Mouse (Mus musculus) stomach, embryonic 14.5 days (tissue): ENCODE measurements around the gene Kcnh4. TPM values are rescaled to one million over a fixed set of nuclear protein-coding genes. Genes with fewer than 3 reads are reported as not detected.
"Not testable (repeated sequence)": the region's sequence is repeated elsewhere in the genome, so short reads cannot be mapped to it uniquely, and the experiment has no call there.

Experiments
- ATAC-seq: fragments of 200-750 bp; cut with Nextera tagmentation; 2 replicates; pipeline ENCODE4 v1.8.0; 2017; ENCODE audit warnings: low read depth, moderate TSS enrichment; ENCODE audit not compliant: insufficient number of reproducible peaks, insufficient read depth, low FRiP score
- H3K27ac ChIP-seq: fragments of 300-500 bp; sonication (generic); 2 replicates; pipeline ENCODE4 v1.5.1; 2014; ENCODE audit warnings: mild to moderate bottlenecking, low read length, moderate library complexity, mixed read lengths
- H3K27me3 ChIP-seq: fragments of 300-500 bp; sonication (generic); 2 replicates; pipeline ENCODE4 v1.6.1; 2014; ENCODE audit warnings: low read length, control low read depth, mixed read lengths; ENCODE audit not compliant: control insufficient read depth, insufficient read depth
- H3K36me3 ChIP-seq: fragments of 300-500 bp; sonication (generic); 2 replicates; pipeline ENCODE4 v1.6.1; 2014; ENCODE audit warnings: mild to moderate bottlenecking, control low read depth, low read length, moderate library complexity, mixed read lengths; ENCODE audit not compliant: control insufficient read depth, insufficient read depth
- H3K4me1 ChIP-seq: fragments of 300-500 bp; sonication (generic); 2 replicates; pipeline ENCODE4 v1.6.1; 2014; ENCODE audit warnings: low read length, control low read depth, mixed read lengths; ENCODE audit not compliant: control insufficient read depth, insufficient read depth
- H3K4me2 ChIP-seq: fragments of 300-500 bp; sonication (generic); replicated peaks from 2 replicates; pipeline ENCODE4 v1.6.1; 2014; ENCODE audit warnings: low read depth, low read length, control low read depth
- H3K4me3 ChIP-seq: fragments of 300-500 bp; sonication (generic); 2 replicates; pipeline ENCODE4 v1.5.1; 2014; ENCODE audit warnings: low read depth, low read length, control low read depth
- H3K9ac ChIP-seq: fragments of 300-500 bp; sonication (generic); replicated peaks from 2 replicates; pipeline ENCODE4 v1.6.1; 2014; ENCODE audit warnings: low read depth, mild to moderate bottlenecking, control low read depth, low read length, moderate library complexity, mixed read lengths
- H3K9me3 ChIP-seq: fragments of 300-500 bp; sonication (generic); 2 replicates; pipeline ENCODE4 v1.6.1; 2016; ENCODE audit warnings: low read depth, low read length, control low read depth; ENCODE audit not compliant: control insufficient read depth
- WGBS: fragments of 180-500 bp; shearing (Covaris S2); extraction: QIAGEN DNeasy Blood & Tissue Kit; methylation state at CpG from one replicate; pipeline ENCODE4 v1.1.7; 2014; 5-methylcytosine and 5-hydroxymethylcytosine counted together
- polyA plus RNA-seq: library from polyadenylated mRNA; unstranded; fragments of >200 nt; fragmentation: Nextera tagmentation; extraction: Ambion mirVana; gene quantifications from 2 replicates; pipeline ENCODE4 v1.2.1, GENCODE M21; 2014

Kcnh4 gene
- polyA plus RNA-seq, 1 experiment from 2014 or later = 0.25 TPM

DNA sequence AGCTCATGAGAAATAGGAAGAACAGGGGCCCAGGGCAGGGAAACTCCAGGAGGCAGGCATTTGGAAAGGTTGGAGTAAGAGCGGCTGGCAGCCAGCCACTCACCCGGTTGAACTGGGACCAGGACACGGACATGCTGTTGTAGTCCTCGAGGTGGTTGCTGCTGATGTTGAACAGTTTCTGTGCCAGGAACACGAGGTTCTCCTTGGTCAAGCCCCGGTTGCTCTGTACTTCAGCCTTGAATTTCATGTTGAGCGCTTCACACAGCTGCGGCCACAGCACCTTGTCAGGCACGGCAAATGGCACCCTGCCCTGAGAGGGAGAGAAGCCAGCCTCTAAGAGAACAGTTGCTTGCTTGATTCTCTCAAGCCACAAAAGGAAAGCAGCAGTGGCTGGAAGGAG lies 30.9 kb upstream of the Kcnh4 start:
- H3K9ac ChIP-seq, H3K27me3 ChIP-seq, H3K27ac ChIP-seq, H3K4me2 ChIP-seq, H3K9me3 ChIP-seq, H3K4me1 ChIP-seq, H3K4me3 ChIP-seq, ATAC-seq: not testable (repeated sequence)
- 85% methylated on average over 9 of the region's 9 CpGs for WGBS
- H3K36me3 ChIP-seq = peaks cover 19% of the 10 kb centered on the region

DNA sequence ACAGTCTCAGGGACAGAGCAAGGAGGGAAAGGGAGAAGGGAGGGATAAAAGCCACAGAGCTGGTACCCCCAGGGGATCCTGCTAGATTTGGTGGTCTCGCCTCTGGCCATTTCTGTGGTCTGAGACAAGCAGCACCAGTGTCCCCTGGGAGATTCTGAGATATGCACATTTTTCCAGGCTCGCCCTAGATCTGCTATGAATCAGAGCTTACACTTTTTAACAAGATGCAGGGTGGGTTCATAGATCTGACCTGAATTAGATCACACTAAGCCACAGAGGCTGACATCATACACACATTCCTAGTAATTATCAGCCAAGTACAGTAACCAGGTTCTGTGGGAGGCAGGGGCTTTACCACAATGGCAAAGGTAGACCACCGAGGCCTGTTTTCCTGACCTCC lies 30.0 kb upstream of the Kcnh4 start:
- ATAC-seq = no peak
- Histone ChIP-seq H3K9ac (no peak overlapping the region), H3K4me1 (no peaks in the 10 kb centered on the region), H3K27ac (no peak overlapping the region), H3K4me3 (no peak overlapping the region), H3K9me3 (no peaks in the 10 kb centered on the region), H3K27me3 (no peaks in the 10 kb centered on the region), H3K36me3 (peaks cover 19% of the 10 kb centered on the region), H3K4me2 (no peak overlapping the region)
- 89% methylated on average over 3 of the region's 3 CpGs for WGBS

DNA sequence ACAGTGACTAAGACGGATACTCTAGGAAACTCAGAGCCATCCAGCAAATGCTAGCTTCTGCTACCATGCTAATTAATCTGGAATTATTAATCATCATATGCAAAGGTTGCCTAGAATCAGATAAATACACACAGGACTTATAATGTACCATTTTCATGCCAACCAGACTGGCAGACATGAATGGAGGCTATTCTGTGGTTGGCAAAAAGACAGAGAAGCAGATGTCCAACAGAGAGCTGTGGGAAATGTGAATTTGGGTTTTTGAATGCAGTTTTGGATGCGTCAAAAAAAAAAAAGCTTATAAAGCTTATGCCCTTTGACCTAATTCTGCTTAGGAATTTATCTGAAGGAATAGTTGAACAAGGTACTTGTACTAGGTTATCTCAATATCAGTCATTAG lies 26.0 kb upstream of the Kcnh4 start:
- WGBS = 95% methylated on average over 2 of the region's 2 CpGs
- H3K9ac ChIP-seq = no peak overlapping the region
- H3K9me3 ChIP-seq = no peaks in the 10 kb centered on the region
- no peak overlapping the region for H3K4me2 ChIP-seq
- no peaks in the 10 kb centered on the region for H3K4me1 ChIP-seq
- H3K4me3 ChIP-seq = no peak overlapping the region
- ATAC-seq = no peak
- peaks cover 38% of the 10 kb centered on the region for H3K36me3 ChIP-seq
- no peaks in the 10 kb centered on the region for H3K27me3 ChIP-seq
- no peak overlapping the region for H3K27ac ChIP-seq

DNA sequence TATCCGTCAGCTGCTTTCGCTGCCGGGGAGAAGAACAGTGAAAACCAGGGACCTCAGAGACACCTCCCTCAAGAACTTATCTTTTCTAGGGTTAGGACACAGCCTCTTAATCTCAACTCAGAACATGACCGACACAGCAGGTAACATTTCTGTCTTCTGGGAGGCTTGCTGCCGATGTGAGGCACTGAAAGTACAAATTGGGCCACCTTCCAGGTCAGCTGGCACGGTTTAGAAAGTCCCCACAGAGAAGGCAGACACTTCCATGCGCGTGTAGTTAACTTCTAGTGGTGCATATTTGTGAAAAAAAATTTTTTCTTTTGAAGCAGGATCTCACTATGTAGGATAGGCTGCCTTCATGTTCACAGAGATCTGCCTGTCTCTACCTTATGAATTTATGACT lies 24.5 kb upstream of the Kcnh4 start:
- 88% methylated on average over 8 of the region's 8 CpGs for WGBS
- H3K27ac ChIP-seq = no peak overlapping the region
- no peaks in the 10 kb centered on the region for H3K9me3 ChIP-seq
- no peaks in the 10 kb centered on the region for H3K4me1 ChIP-seq
- ATAC-seq = no peak
- H3K4me3 ChIP-seq = no peak overlapping the region
- H3K27me3 ChIP-seq = no peaks in the 10 kb centered on the region
- no peak overlapping the region for H3K4me2 ChIP-seq
- H3K9ac ChIP-seq = no peak overlapping the region
- peaks cover 31% of the 10 kb centered on the region; the same call in 1 of the 2 replicates for H3K36me3 ChIP-seq

DNA sequence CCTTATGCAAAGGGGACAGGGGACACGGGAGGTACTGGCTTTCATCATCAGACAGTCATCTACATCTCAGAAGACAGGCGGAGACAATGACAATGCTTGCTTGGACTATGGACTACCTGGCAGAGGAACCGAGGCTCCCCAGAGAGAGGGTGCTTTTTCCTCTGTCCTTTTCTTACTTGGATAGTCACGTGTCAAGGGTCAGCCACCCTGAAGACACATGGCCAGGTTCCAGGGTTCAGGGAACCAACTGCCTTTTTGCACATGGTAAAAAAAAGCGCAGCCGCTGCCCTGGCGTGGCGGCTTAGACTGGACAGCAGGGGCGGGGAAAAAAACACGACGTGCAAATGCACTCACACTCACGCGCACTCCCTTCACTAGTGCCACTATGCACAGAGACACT lies 22.8 kb upstream of the Kcnh4 start:
- Histone ChIP-seq H3K4me3 (no peak overlapping the region), H3K27me3 (no peaks in the 10 kb centered on the region), H3K27ac (no peak overlapping the region), H3K36me3 (peaks cover 23% of the 10 kb centered on the region; the same call in 1 of the 2 replicates), H3K9me3 (no peaks in the 10 kb centered on the region), H3K9ac (no peak overlapping the region), H3K4me1 (no peaks in the 10 kb centered on the region), H3K4me2 (no peak overlapping the region)
- ATAC-seq = no peak
- WGBS = 84% methylated on average over 13 of the region's 13 CpGs

DNA sequence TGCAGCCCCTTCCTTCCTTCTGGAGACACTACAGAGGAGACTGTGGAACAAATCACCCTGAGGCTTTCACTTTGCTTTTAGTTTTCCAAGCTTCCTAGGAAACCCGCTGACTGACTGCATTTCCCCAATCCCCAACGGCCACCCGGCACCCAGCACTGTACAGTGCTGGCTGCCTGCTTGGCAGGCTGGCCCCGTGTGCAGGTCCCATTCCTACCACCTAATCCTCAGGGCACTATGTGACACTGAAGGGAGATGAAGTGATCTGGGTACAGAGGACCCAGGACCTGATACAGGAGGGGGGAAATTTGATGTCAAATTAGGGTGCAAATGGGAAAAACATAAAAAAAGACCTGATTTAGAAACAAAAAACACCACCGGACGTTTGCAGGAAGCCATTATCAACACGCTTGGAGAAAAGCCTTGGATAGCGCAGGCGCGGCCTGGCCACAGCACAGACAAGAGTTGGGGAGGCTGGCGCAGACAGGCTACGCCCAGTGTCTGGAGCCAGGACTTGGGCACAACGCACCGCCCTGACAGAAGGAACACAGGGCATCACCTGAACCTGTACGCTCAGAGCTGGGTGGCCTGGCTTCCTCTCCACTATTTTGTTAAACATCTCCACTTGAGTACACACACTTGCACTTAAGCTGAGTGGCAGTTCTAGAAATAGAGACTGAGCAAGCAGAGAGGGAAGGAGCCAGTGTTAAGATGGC lies 22.2 kb upstream of the Kcnh4 start:
- Histone ChIP-seq H3K4me1 (no peaks in the 10 kb centered on the region), H3K4me2 (no peak overlapping the region), H3K36me3 (peaks cover 23% of the 10 kb centered on the region; the same call in 1 of the 2 replicates), H3K9ac (no peak overlapping the region), H3K4me3 (no peak overlapping the region), H3K27ac (no peak overlapping the region), H3K9me3 (no peaks in the 10 kb centered on the region), H3K27me3 (no peaks in the 10 kb centered on the region)
- no peak for ATAC-seq
- 85% methylated on average over 15 of the region's 15 CpGs for WGBS

DNA sequence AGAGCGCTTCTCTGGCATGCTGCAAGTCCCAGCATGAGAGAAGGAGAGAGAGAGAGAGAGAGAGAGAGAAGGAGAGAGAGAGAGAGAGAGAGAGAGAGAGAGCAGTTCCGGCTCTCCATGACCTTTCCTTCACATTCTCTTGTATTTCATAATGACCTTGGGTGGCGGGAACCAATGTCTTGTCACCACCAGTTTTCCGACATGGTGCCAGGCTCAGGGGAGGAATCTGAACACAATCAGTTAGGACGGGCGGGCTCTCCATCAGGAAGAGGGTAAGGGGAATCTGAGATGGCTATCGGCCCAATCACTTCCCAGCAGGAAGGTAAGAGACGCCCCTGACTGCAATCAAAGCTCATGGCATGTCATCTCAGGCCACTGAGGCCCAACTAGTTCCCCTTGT lies 20.5 kb upstream of the Kcnh4 start:
- Histone ChIP-seq H3K4me3 (no peak overlapping the region), H3K36me3 (peaks cover 23% of the 10 kb centered on the region; the same call in 1 of the 2 replicates), H3K9me3 (no peaks in the 10 kb centered on the region), H3K27me3 (no peaks in the 10 kb centered on the region), H3K27ac (no peak overlapping the region), H3K4me2 (no peak overlapping the region), H3K9ac (no peak overlapping the region), H3K4me1 (no peaks in the 10 kb centered on the region)
- ATAC-seq = no peak
- WGBS = 78% methylated on average over 8 of the region's 8 CpGs

DNA sequence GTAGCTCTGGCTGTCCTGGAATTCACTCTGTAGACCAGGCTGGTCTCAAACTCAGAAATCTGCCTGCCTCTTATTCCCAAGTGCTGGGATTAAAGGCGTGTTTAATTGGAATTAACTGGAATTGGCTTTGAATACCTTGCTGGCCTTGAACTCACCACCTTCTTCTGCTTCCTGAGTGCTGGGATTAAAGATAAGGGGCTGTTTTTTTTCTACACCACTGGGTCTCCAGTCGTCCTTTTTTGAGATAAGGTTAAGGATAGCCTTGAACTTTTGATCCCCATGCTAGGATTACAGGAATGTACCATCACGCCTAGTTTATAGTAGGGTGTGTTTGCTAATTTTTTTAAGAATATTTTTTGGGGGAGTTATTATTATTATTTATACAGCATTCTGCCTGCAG lies 18.3 kb upstream of the Kcnh4 start:
- no peak overlapping the region for H3K9ac ChIP-seq
- no peak for ATAC-seq
- no peaks in the 10 kb centered on the region for H3K9me3 ChIP-seq
- H3K4me2 ChIP-seq = no peak overlapping the region
- H3K27me3 ChIP-seq = no peaks in the 10 kb centered on the region
- H3K36me3 ChIP-seq = peaks cover 14% of the 10 kb centered on the region; the same call in 1 of the 2 replicates
- WGBS = 64% methylated on average over 3 of the region's 3 CpGs
- H3K4me1 ChIP-seq = no peaks in the 10 kb centered on the region
- no peak overlapping the region for H3K27ac ChIP-seq
- no peak overlapping the region for H3K4me3 ChIP-seq

DNA sequence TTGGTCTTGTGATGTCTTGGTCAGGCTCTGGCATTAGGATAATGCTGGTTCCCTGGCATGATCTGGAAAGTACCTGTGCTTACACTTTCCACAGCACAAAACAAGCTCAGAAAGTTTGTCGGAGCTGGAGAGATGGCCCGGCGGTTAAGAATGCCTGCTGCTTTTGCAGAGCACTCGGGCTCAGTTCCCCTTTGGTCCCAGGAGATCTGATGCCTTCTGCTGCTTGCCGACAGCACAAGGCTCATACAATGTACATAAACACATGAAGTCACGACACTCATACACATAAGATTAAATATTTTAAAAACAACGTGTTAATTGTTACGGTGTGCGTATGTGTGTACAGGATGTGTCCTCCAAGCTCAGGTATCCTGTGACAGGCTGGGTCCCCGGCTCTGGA lies 16.2 kb upstream of the Kcnh4 start:
- H3K36me3 ChIP-seq = peaks cover 3% of the 10 kb centered on the region; the same call in 1 of the 2 replicates
- WGBS = 82% methylated on average over 10 of the region's 10 CpGs
- H3K27ac ChIP-seq = no peak overlapping the region
- H3K9me3 ChIP-seq = no peaks in the 10 kb centered on the region
- H3K4me2 ChIP-seq = no peak overlapping the region
- no peaks in the 10 kb centered on the region for H3K27me3 ChIP-seq
- ATAC-seq = no peak
- H3K4me3 ChIP-seq = no peak overlapping the region
- H3K4me1 ChIP-seq = no peaks in the 10 kb centered on the region
- no peak overlapping the region for H3K9ac ChIP-seq
